Comparison of ENCODE assay signal across 26 mouse cellular contexts in the genomic region with DNA sequence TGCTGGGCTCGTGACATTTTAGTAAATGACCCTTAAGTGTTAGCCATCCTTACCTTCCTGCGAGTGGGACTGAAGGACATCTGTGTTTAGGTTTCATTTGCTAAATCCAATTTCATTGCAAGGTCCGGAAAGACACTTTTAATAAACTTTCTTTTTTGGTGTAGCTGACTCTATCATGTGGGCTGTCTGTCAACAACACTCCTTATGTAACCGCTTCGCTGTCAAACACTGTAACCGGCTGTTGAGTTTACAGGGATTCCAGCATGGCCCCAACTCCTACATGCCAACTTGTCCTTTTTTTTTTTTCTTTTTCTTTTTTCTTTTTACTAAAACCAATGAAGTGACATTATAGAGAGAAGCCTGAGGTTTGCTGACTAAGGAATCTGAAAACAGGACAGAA. TPM values are rescaled to one million over a fixed set of nuclear protein-coding genes. Genes with fewer than 3 reads are reported as not detected.
DNase-seq lines count a peak whose midpoint lies in the region; ATAC-seq lines count a peak whose summit lies in the region.
"Had no signal": no experiment of that assay in that cellular context is flagged by ENCODE, and none has a peak within 500 bp of the region (broad histone marks: within the 10 kb centered on the region; RNA-seq: fewer than 3 reads in every experiment).

No protein-coding gene starts in this region.

- no peak overlapping the region for H3K4me2 ChIP-seq in midbrain, embryonic 14.5 days (ENCODE audit: low read length)
- H3K4me2 ChIP-seq: embryonic facial prominence, embryonic 15.5 days; limb, embryonic 15.5 days had no signal

- DNase-seq in frontal cortex, postnatal 10 days (ENCODE audit: low spot score in 2 of 2): no peak
- peak; percentile 48 to 57 for DNase-seq in left cerebral cortex, postnatal 14 days (ENCODE audit: low spot score in 2 of 2)
- no peak for DNase-seq in left cerebral cortex, postnatal 4 days
- peak; percentile 44 to 59 for DNase-seq in right cerebral cortex, adult 2 months (ENCODE audit: low spot score in 2 of 2)
- no peak for DNase-seq in right cerebral cortex, postnatal 14 days
- DNase-seq in telencephalon, adult 2 months (ENCODE audit: low read depth, low spot score): peak; percentile 78
- DNase-seq in midbrain, embryonic 14.5 days: no peak
- DNase-seq: cerebellum, adult 9-11 months; heart, postnatal 4 days; thymus, postnatal 4 days had no signal

- no peaks in the 10 kb centered on the region for H3K4me1 ChIP-seq in midbrain, embryonic 14.5 days (ENCODE audit: control insufficient read depth, insufficient read depth, low read length)
- H3K4me1 ChIP-seq: embryonic facial prominence, embryonic 15.5 days; limb, embryonic 15.5 days had no signal

- no peaks in the 10 kb centered on the region for H3K9me3 ChIP-seq in midbrain, embryonic 14.5 days (ENCODE audit: control insufficient read depth, low read length)
- H3K9me3 ChIP-seq: embryonic facial prominence, embryonic 15.5 days; limb, embryonic 15.5 days; megakaryocyte, embryonic 14.5 days had no signal

- intact Hi-C loops in left cerebral cortex, postnatal 14 days (cut with DNase I): no loop called here
- intact Hi-C loops in left cerebral cortex, postnatal 4 days (cut with DNase I): no loop called here

- H3K27me3 ChIP-seq in midbrain, embryonic 14.5 days (ENCODE audit: control insufficient read depth, insufficient read depth, low read length): no peaks in the 10 kb centered on the region
- H3K27me3 ChIP-seq: embryonic facial prominence, embryonic 15.5 days; limb, embryonic 15.5 days had no signal

- WGBS in midbrain, embryonic 14.5 days: 90% methylated on average over 6 of the region's 6 CpGs

- H3K9ac ChIP-seq in midbrain, embryonic 14.5 days (replicated peaks; ENCODE audit: low read length): no peak overlapping the region
- H3K9ac ChIP-seq: embryonic facial prominence, embryonic 15.5 days; limb, embryonic 15.5 days had no signal

- H3K27ac ChIP-seq in midbrain, embryonic 14.5 days (replicated peaks; ENCODE audit: low read depth, low read length): no peak overlapping the region
- H3K27ac ChIP-seq: embryonic facial prominence, embryonic 15.5 days; limb, embryonic 15.5 days had no signal

- ATAC-seq in frontal cortex, adult (ENCODE audit: low TSS enrichment): peak; percentile 81
- no peak for ATAC-seq in midbrain, embryonic 14.5 days (ENCODE audit: low FRiP score, low TSS enrichment)
- ATAC-seq: CD4-positive, CD25-positive, alpha-beta regulatory T cell, adult 4 months; hindbrain, embryonic 16.5 days; intestine, postnatal 0 days had no signal

- H3K4me3 ChIP-seq in midbrain, embryonic 14.5 days (replicated peaks; ENCODE audit: low read depth, low read length): no peak overlapping the region
- H3K4me3 ChIP-seq: embryonic facial prominence, embryonic 15.5 days; limb, embryonic 15.5 days; megakaryocyte, embryonic 14.5 days had no signal

- no peaks in the 10 kb centered on the region for H3K36me3 ChIP-seq in midbrain, embryonic 14.5 days (ENCODE audit: control insufficient read depth, insufficient read depth, low read length)
- H3K36me3 ChIP-seq: embryonic facial prominence, embryonic 15.5 days; limb, embryonic 15.5 days had no signal

RNA-seq across cellular contexts. Expression of gene Dnase2b, which starts 17.0 kb away (rescaled TPM):
- not detected for total RNA-seq in left cerebral cortex, postnatal 14 days (2021)
- not detected for total RNA-seq in left cerebral cortex, postnatal 4 days (2021)
- polyA plus RNA-seq in midbrain, embryonic 14.5 days (2014; fragmentation: Nextera tagmentation; extraction: Ambion mirVana): not detected in 2 replicates
- total RNA-seq: granulocyte monocyte progenitor cell, adult 5-6 weeks; heart, postnatal 4 days; left cerebral cortex, adult 8-10 months; MEL; midbrain, postnatal 0 days had no signal
- polyA plus RNA-seq: CD4-positive, CD25-positive, alpha-beta regulatory T cell, adult 4 months; forebrain, embryonic 11.5 days; heart, embryonic 14.5 days; hindbrain, embryonic 16.5 days; intestine, postnatal 0 days; kidney, embryonic 16.5 days; midbrain, postnatal 0 days; testis, adult 2 months had no signal

RNA-seq across cellular contexts. Expression of gene Uox, which starts 28.2 kb away (rescaled TPM):
- 1 to 10 TPM in 1 of 2 experiments, under 1 TPM in 1; 0.76 to 1.3 TPM for total RNA-seq in left cerebral cortex, postnatal 14 days (2021)
- total RNA-seq in left cerebral cortex, postnatal 4 days (2021): under 1 TPM; 0.18 to 0.38 TPM
- polyA plus RNA-seq in midbrain, embryonic 14.5 days (2014; fragmentation: Nextera tagmentation; extraction: Ambion mirVana): not detected in 2 replicates
- total RNA-seq: granulocyte monocyte progenitor cell, adult 5-6 weeks; heart, postnatal 4 days; MEL; midbrain, postnatal 0 days had no signal
- polyA plus RNA-seq: CD4-positive, CD25-positive, alpha-beta regulatory T cell, adult 4 months; forebrain, embryonic 11.5 days; heart, embryonic 14.5 days; hindbrain, embryonic 16.5 days had no signal

RNA-seq across cellular contexts. Expression of gene 4930503B20Rik, which starts 52.7 kb away (rescaled TPM):
- under 1 TPM; 0.24 to 0.57 TPM for total RNA-seq in left cerebral cortex, postnatal 14 days (2021)
- under 1 TPM in 1 of 2 experiments, not detected in 1; 0.20 TPM for total RNA-seq in left cerebral cortex, postnatal 4 days (2021)
- not detected in 2 replicates for polyA plus RNA-seq in midbrain, embryonic 14.5 days (2014; fragmentation: Nextera tagmentation; extraction: Ambion mirVana)
- total RNA-seq: adrenal gland, postnatal 4 days; left cerebral cortex, adult 8-10 months; midbrain, postnatal 0 days had no signal
- polyA plus RNA-seq: CD4-positive, CD25-positive, alpha-beta regulatory T cell, adult 4 months; forebrain, embryonic 11.5 days; heart, embryonic 14.5 days; hindbrain, embryonic 16.5 days; intestine, postnatal 0 days; limb, embryonic 15.5 days; midbrain, postnatal 0 days had no signal

Comparison
In these comparisons a context has a peak if more than half of its experiments do, and no peak if none do; other contexts are left out.
1. DNase-seq: peak in left cerebral cortex, postnatal 14 days (2 of 2), right cerebral cortex, adult 2 months (2 of 2) and telencephalon, adult 2 months (single experiment); none in frontal cortex, postnatal 10 days (0 of 2), left cerebral cortex, postnatal 4 days (single experiment), right cerebral cortex, postnatal 14 days (single experiment) and midbrain, embryonic 14.5 days (single experiment).